Mouse (Mus musculus): ENCODE measurements around the gene Plod3.

Plod3 gene

GRCm38 (mm10) chr5:136987138-136987933 is 517 bp downstream of the Plod3 start:
- H3K4me3 ChIP-seq (replicated peaks; ENCODE audit: low read length), result peak overlapping the region; percentile 96
- TF ChIP-seq NANOG (IDR thresholded peaks at IDR 0.05; ENCODE audit: borderline replicate concordance, low read length) (no peak), POU5F1 (IDR thresholded peaks at IDR 0.05; ENCODE audit: borderline replicate concordance, low read length) (no peak), CTCF (conservative IDR thresholded peaks at IDR 0.05; ENCODE audit: low read length) (no peak)

DNA sequence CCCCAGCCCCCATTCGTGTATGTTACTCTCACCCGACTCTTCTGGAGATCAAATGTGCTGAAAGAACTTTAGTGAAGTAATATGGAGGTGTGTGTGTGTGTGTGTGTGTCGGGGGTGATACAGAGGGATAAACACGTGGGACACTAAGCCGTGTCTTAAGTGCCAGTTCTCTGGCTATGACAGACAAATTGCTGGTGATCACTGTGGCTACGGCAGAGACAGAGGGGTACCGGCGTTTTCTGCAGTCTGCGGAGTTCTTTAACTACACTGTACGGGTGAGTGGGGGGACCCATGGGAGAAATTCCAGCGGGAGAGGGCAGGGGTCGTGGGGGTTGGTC is 1.1 kb downstream of the Plod3 start, which contains the start of gene Znhit1:
Gene Znhit1 (minus strand): TSS at position 88 of the 338 bp plus-strand sequence.
- Histone ChIP-seq H3K9me3 (ENCODE audit: low read length) (no peaks in the 10 kb centered on the region), H3K4me3 (replicated peaks; ENCODE audit: low read length) (peak within 1 kb of the TSS; percentile 96), H3K36me3 (ENCODE audit: insufficient read depth, low read length) (peaks cover 77% of the 10 kb centered on the region), H3K4me1 (replicated peaks; ENCODE audit: low read depth, low read length) (peaks cover 53% of the 10 kb centered on the region), H3K27me3 (ENCODE audit: insufficient read depth, low read length) (no peaks in the 10 kb centered on the region)
- TF ChIP-seq NANOG (IDR thresholded peaks at IDR 0.05; ENCODE audit: borderline replicate concordance, low read length) (no peak), CTCF (conservative IDR thresholded peaks at IDR 0.05; ENCODE audit: low read length) (no peak), POU5F1 (IDR thresholded peaks at IDR 0.05; ENCODE audit: borderline replicate concordance, low read length) (no peak)

More at GRCm38 (mm10) chr5:136987138-136987933, 517 bp downstream of the Plod3 start:
- no peaks in the 10 kb centered on the region for H3K9me3 ChIP-seq (ENCODE audit: low read length)
- H3K4me1 ChIP-seq (replicated peaks; ENCODE audit: low read depth, low read length), result peaks cover 59% of the 10 kb centered on the region
- peaks cover 74% of the 10 kb centered on the region for H3K36me3 ChIP-seq (ENCODE audit: insufficient read depth, low read length)
- H3K27me3 ChIP-seq (ENCODE audit: insufficient read depth, low read length), result no peaks in the 10 kb centered on the region

DNA sequence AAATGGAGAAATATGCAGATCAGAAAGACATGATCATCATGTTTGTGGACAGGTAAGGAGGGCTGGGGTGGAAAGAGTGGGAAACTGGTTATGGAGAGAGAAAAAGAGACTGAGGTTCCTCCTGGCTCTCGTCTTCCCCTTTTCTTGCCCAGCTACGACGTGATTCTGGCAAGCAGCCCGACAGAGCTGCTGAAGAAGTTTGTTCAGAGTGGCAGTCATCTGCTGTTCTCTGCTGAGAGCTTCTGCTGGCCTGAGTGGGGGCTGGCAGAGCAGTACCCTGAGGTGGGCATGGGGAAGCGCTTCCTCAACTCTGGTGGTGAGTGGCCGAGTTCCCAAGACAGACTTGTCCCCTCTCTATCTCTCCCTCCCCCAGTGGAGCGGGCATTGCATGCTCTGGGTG is 1.6 kb downstream of the Plod3 start:
- H3K9me3 ChIP-seq (ENCODE audit: low read length), result no peaks in the 10 kb centered on the region
- peaks cover 77% of the 10 kb centered on the region for H3K36me3 ChIP-seq (ENCODE audit: insufficient read depth, low read length)
- TF ChIP-seq CTCF (conservative IDR thresholded peaks at IDR 0.05; ENCODE audit: low read length), result no peak
- no peak for TF ChIP-seq NANOG (IDR thresholded peaks at IDR 0.05; ENCODE audit: borderline replicate concordance, low read length)
- no peak for TF ChIP-seq POU5F1 (IDR thresholded peaks at IDR 0.05; ENCODE audit: borderline replicate concordance, low read length)
- no peaks in the 10 kb centered on the region for H3K27me3 ChIP-seq (ENCODE audit: insufficient read depth, low read length)
- peaks cover 51% of the 10 kb centered on the region for H3K4me1 ChIP-seq (replicated peaks; ENCODE audit: low read depth, low read length)
- H3K4me3 ChIP-seq (replicated peaks; ENCODE audit: low read length), result peak overlapping the region; percentile 96

GRCm38 (mm10) chr5:136989801-136990200 is 3.0 kb downstream of the Plod3 start:
- H3K36me3 ChIP-seq (ENCODE audit: insufficient read depth, low read length), result peaks cover 77% of the 10 kb centered on the region
- TF ChIP-seq NANOG (IDR thresholded peaks at IDR 0.05; ENCODE audit: borderline replicate concordance, low read length) (no peak), POU5F1 (IDR thresholded peaks at IDR 0.05; ENCODE audit: borderline replicate concordance, low read length) (no peak), CTCF (conservative IDR thresholded peaks at IDR 0.05; ENCODE audit: low read length) (no peak)
- H3K4me1 ChIP-seq (replicated peaks; ENCODE audit: low read depth, low read length), result peaks cover 55% of the 10 kb centered on the region
- H3K9me3 ChIP-seq (ENCODE audit: low read length), result no peaks in the 10 kb centered on the region
- no peak overlapping the region for H3K4me3 ChIP-seq (replicated peaks; ENCODE audit: low read length)
- no peaks in the 10 kb centered on the region for H3K27me3 ChIP-seq (ENCODE audit: insufficient read depth, low read length)

- TF ChIP-seq CTCF (conservative IDR thresholded peaks at IDR 0.05; ENCODE audit: low read length), result no peak
- TF ChIP-seq NANOG (IDR thresholded peaks at IDR 0.05; ENCODE audit: borderline replicate concordance, low read length), result no peak
- TF ChIP-seq POU5F1 (IDR thresholded peaks at IDR 0.05; ENCODE audit: borderline replicate concordance, low read length), result no peak
- Histone ChIP-seq H3K4me1 (replicated peaks; ENCODE audit: low read depth, low read length) (peaks cover 59% of the 10 kb centered on the region), H3K9me3 (ENCODE audit: low read length) (no peaks in the 10 kb centered on the region), H3K36me3 (ENCODE audit: insufficient read depth, low read length) (peaks cover 25% of the 10 kb centered on the region), H3K4me3 (replicated peaks; ENCODE audit: low read length) (peak overlapping the region; percentile 71; the same call in 1 of the 2 replicates), H3K27me3 (ENCODE audit: insufficient read depth, low read length) (no peaks in the 10 kb centered on the region)
These were observed 12.6 kb downstream of the Plod3 start for GRCm38 (mm10) chr5:136999449-136999848.

GRCm38 (mm10) chr5:137000612-137001011 is 13.8 kb downstream of the Plod3 start:
- TF ChIP-seq POU5F1 (IDR thresholded peaks at IDR 0.05; ENCODE audit: borderline replicate concordance, low read length), result no peak
- no peak for TF ChIP-seq NANOG (IDR thresholded peaks at IDR 0.05; ENCODE audit: borderline replicate concordance, low read length)
- TF ChIP-seq CTCF (conservative IDR thresholded peaks at IDR 0.05; ENCODE audit: low read length), result no peak
- peaks cover 14% of the 10 kb centered on the region for H3K36me3 ChIP-seq (ENCODE audit: insufficient read depth, low read length)
- H3K4me3 ChIP-seq (replicated peaks; ENCODE audit: low read length), result peak overlapping the region; percentile 69
- no peaks in the 10 kb centered on the region for H3K27me3 ChIP-seq (ENCODE audit: insufficient read depth, low read length)
- peaks cover 51% of the 10 kb centered on the region for H3K4me1 ChIP-seq (replicated peaks; ENCODE audit: low read depth, low read length)
- no peaks in the 10 kb centered on the region for H3K9me3 ChIP-seq (ENCODE audit: low read length)

DNA sequence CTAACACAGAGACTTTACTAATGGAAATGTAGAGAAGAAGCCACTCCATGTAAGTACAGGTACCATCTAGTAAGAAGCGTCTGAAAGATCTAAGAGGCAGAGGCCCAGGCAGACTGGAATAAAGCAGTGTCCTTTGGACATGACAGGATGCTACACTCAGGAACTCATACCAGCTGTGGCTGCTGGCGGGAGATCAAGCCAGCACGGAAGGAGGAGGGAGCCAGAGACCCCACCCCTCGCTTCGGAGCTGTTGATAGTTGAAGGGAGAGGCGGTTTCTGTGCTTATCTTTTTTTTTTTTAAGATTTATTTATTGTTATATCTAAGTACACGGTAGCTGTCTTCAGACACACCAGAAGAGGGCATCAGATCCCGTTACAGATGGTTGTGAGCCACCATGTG is 20.5 kb downstream of the Plod3 start:
- no peaks in the 10 kb centered on the region for H3K9me3 ChIP-seq (ENCODE audit: low read length)
- TF ChIP-seq CTCF (conservative IDR thresholded peaks at IDR 0.05; ENCODE audit: low read length), result no peak
- no peak for TF ChIP-seq POU5F1 (IDR thresholded peaks at IDR 0.05; ENCODE audit: borderline replicate concordance, low read length)
- TF ChIP-seq NANOG (IDR thresholded peaks at IDR 0.05; ENCODE audit: borderline replicate concordance, low read length), result no peak
- H3K4me3 ChIP-seq (replicated peaks; ENCODE audit: low read length), result no peak overlapping the region
- no peaks in the 10 kb centered on the region for H3K36me3 ChIP-seq (ENCODE audit: insufficient read depth, low read length)
- 0 out of 2 replicates have a peak, but pooled peaks cover under 1% of the 10 kb centered on the region for H3K27me3 ChIP-seq (ENCODE audit: insufficient read depth, low read length)
- H3K4me1 ChIP-seq (replicated peaks; ENCODE audit: low read depth, low read length), result peaks cover 25% of the 10 kb centered on the region

DNA sequence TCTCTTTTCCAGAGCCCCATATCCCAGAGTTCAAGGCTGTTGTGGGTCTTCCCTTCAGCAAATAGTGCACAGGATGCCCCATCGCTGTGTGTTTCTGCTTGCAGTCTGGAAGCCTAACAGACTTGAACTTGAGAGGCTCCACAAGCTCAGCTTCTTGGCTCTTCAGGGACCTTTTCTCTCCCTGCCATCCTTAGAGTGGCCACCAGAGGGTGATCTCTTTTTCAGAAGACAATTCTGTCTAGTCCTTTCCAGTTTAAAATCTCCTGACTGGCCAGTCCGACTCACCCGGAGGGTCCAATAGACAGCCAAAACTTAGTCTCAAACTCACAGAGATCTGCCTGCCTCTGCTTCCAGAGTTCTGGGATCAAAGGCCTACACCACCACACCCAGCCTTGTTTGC is 23.2 kb downstream of the Plod3 start:
- TF ChIP-seq POU5F1 (IDR thresholded peaks at IDR 0.05; ENCODE audit: borderline replicate concordance, low read length), result no peak
- TF ChIP-seq CTCF (conservative IDR thresholded peaks at IDR 0.05; ENCODE audit: low read length), result peak; percentile 87
- Histone ChIP-seq H3K4me1 (replicated peaks; ENCODE audit: low read depth, low read length) (peaks cover 23% of the 10 kb centered on the region), H3K4me3 (replicated peaks; ENCODE audit: low read length) (no peak overlapping the region), H3K9me3 (ENCODE audit: low read length) (peaks cover 3% of the 10 kb centered on the region; the same call in 1 of the 2 replicates), H3K36me3 (ENCODE audit: insufficient read depth, low read length) (no peaks in the 10 kb centered on the region), H3K27me3 (ENCODE audit: insufficient read depth, low read length) (0 out of 2 replicates have a peak, but pooled peaks cover 4% of the 10 kb centered on the region)

Data from E14TG2a.4 (cell line).